Mouse (Mus musculus) C2C12 (cell line): ENCODE measurements around the gene Il4. TPM values are rescaled to one million over a fixed set of nuclear protein-coding genes. Genes with fewer than 3 reads are reported as not detected.

Experiments used
- H3K27me3 ChIP-seq: one replicate; pipeline ENCODE4 v1.6.1; 2011; ENCODE audit not compliant: control insufficient read depth, insufficient read depth, insufficient read length
- H3K36me3 ChIP-seq: one replicate; pipeline ENCODE4 v1.6.1; 2011; ENCODE audit not compliant: control insufficient read depth, insufficient read depth
- H3K4me3 ChIP-seq: one replicate; pipeline ENCODE4 v1.5.1; 2011; ENCODE audit warnings: mild to moderate bottlenecking, control low read depth; ENCODE audit not compliant: poor library complexity, insufficient read depth, severe bottlenecking
- H3K79me2 ChIP-seq: one replicate; pipeline ENCODE4 v1.6.1; 2011; ENCODE audit not compliant: control insufficient read depth, insufficient read depth
- H3K79me3 ChIP-seq: one replicate; pipeline ENCODE4 v1.6.1; 2011; ENCODE audit warnings: low read depth, control low read depth
- H3ac ChIP-seq: one replicate; pipeline ENCODE3; 2011; ENCODE audit warnings: low read depth; ENCODE audit not compliant: control insufficient read depth, insufficient read length
- CEBPB ChIP-seq: IDR thresholded peaks from one replicate; pipeline ENCODE4 v1.6.1; 2011; ENCODE audit warnings: low read depth, mild to moderate bottlenecking, control low read depth, moderate library complexity
- CTCF ChIP-seq: IDR thresholded peaks from one replicate; pipeline ENCODE4 v1.5.1; 2011; ENCODE audit not compliant: control insufficient read depth, insufficient read depth, insufficient read length
- FOSL1 ChIP-seq: IDR thresholded peaks from one replicate; pipeline ENCODE4 v1.8.0; 2011; ENCODE audit warnings: mild to moderate bottlenecking, low read length; ENCODE audit not compliant: poor library complexity, insufficient read depth, severe bottlenecking
- MAX ChIP-seq: IDR thresholded peaks from one replicate; pipeline ENCODE4 v1.6.1; 2011; ENCODE audit warnings: mild to moderate bottlenecking, control low read depth
- MYOD1 ChIP-seq: IDR thresholded peaks from one replicate; pipeline ENCODE4 v1.6.1; 2011; ENCODE audit warnings: low read depth; ENCODE audit not compliant: control insufficient read depth, insufficient read length
- MYOG ChIP-seq: IDR thresholded peaks from one replicate; pipeline ENCODE4 v1.6.1; 2011; ENCODE audit not compliant: control insufficient read depth, insufficient read length; ENCODE audit errors: extremely low read depth
- USF1 ChIP-seq: IDR thresholded peaks from one replicate; pipeline ENCODE4 v1.6.1; 2011; ENCODE audit warnings: low read depth, mild to moderate bottlenecking, control low read depth, moderate library complexity
- polyA plus RNA-seq: library from polyadenylated mRNA; unstranded; fragments of >200 nt; fragmentation: generic; extraction: Trizol; gene quantifications from one replicate; pipeline ENCODE4 v1.2.1, GENCODE M21; 2012; ENCODE audit warnings: missing spikeins

Il4 gene
- polyA plus RNA-seq, 1 experiment = not detected

DNA sequence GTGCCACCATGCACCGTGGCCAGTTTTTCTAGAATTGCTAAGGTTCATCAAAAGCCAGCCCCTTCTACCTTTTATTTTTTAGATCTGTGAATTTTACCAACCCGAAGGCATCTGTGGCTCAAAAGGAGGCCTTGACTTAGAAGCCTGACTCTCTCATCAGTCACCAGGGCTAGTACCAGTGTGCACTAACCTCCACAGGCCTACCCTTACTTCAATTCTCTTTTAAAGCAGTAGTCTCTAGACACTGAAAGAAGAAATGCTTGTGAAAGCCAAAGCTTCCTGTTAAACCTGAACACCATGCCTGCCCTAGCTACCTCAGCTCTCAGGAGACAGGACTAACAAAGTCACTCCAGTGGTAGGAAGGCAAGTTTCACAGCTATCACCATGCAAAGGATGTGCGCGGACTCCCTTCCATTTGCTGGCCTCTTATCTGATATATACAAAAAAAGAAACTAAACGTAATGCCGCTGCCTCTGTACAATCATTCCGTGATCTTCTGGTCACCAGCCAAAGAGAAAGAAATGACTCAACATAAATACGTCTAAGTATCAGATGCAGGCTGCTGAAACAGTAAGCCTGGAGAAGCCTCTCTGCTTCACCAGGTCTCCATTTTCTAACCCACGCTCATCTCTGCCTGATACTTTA lies 38.2 kb upstream of the Il4 start:
- Histone ChIP-seq H3K27me3 (no peaks in the 10 kb centered on the region), H3K4me3 (no peak overlapping the region), H3K79me2 (no peaks in the 10 kb centered on the region), H3K79me3 (no peaks in the 10 kb centered on the region), H3ac (no peak overlapping the region), H3K36me3 (peaks cover 41% of the 10 kb centered on the region)
- TF ChIP-seq MYOD1 = no peak
- no peak for TF ChIP-seq USF1
- no peak for TF ChIP-seq FOSL1
- TF ChIP-seq CEBPB = no peak
- no peak for TF ChIP-seq CTCF
- no peak for TF ChIP-seq MYOG
- TF ChIP-seq MAX = no peak

DNA sequence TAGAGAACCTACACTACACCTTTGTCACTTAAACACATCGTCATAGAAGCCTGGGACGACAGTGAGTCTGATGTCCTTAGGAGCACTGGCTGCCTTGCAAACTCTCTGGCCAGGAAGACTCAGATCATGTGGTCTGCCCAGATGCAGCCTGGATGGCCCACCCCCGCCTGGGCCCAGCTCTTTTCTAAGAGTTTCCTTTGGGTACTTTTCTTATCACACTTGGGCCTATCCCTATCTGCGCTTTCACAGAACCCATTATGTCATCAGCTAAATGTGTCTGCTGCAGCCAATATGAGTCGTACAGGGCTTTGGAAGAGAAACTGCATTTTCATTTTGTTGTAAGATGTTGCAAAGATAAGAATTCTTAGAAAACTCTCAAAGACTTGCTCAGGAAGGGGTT lies 36.6 kb upstream of the Il4 start:
- H3K79me2 ChIP-seq = no peaks in the 10 kb centered on the region
- no peak for TF ChIP-seq MYOG
- no peak for TF ChIP-seq CEBPB
- TF ChIP-seq MAX = no peak
- no peak for TF ChIP-seq USF1
- no peak for TF ChIP-seq MYOD1
- no peak for TF ChIP-seq FOSL1
- H3K36me3 ChIP-seq = peaks cover 52% of the 10 kb centered on the region

DNA sequence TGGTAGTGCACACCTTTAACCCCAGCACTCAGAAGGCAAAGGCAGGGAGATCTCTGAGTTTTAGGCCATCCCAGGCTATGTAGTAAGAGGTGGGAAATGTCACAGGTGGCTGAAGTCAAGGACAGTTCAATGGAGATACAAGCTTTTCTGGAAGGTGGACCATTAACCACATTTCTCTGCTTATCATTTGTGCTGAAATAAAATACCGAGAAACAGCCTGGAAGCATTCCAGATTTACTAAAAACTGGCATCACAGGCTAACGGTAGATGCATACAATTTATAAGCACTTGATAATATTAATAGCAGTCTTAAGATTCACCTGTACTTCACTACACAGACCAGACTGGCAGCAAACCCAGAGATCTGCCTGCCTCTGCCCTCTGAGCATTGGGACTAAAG lies 34.0 kb upstream of the Il4 start:
- no peak overlapping the region for H3ac ChIP-seq
- no peak overlapping the region for H3K4me3 ChIP-seq
- TF ChIP-seq MYOD1 (no peak), CEBPB (no peak), MAX (no peak), CTCF (no peak), USF1 (no peak), FOSL1 (no peak), MYOG (no peak)
- H3K36me3 ChIP-seq = peaks cover 68% of the 10 kb centered on the region
- H3K79me3 ChIP-seq = no peaks in the 10 kb centered on the region
- H3K79me2 ChIP-seq = no peaks in the 10 kb centered on the region
- no peaks in the 10 kb centered on the region for H3K27me3 ChIP-seq

More for the DNA sequence above, 36.6 kb upstream of the Il4 start:
- Histone ChIP-seq H3K79me3 (no peaks in the 10 kb centered on the region), H3K4me3 (no peak overlapping the region), H3ac (no peak overlapping the region), H3K27me3 (no peaks in the 10 kb centered on the region)

GRCm38 (mm10) chr11:53651441-53651840 lies 33.0 kb upstream of the Il4 start:
- no peak overlapping the region for H3ac ChIP-seq
- H3K79me3 ChIP-seq = no peaks in the 10 kb centered on the region
- no peaks in the 10 kb centered on the region for H3K79me2 ChIP-seq
- H3K27me3 ChIP-seq = no peaks in the 10 kb centered on the region
- peaks cover 68% of the 10 kb centered on the region for H3K36me3 ChIP-seq
- no peak overlapping the region for H3K4me3 ChIP-seq
- TF ChIP-seq MAX (no peak), USF1 (no peak), MYOG (no peak), FOSL1 (no peak), CEBPB (no peak), MYOD1 (no peak), CTCF (no peak)

DNA sequence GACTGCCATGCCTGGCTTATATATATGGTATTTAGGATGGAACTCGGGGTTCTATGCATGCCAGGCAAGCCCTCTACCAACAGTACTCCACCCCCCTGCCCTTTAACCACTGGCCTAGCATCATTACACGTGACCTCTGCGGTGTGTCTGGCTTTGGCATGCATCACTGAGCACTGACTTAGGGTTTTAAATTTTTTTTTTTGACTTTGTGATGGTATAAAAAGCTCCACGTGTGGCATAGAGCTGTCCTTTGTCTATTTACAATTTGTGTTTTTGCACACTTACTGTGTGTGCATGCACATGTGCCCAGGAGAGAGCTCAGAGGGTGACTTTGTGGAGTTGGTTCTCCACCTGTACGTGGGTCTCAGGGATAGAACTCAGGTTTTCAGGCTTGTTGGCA lies 25.5 kb upstream of the Il4 start:
- Histone ChIP-seq H3K36me3 (peaks cover 6% of the 10 kb centered on the region), H3ac (no peak overlapping the region), H3K27me3 (peaks cover 6% of the 10 kb centered on the region), H3K4me3 (no peak overlapping the region), H3K79me3 (no peaks in the 10 kb centered on the region), H3K79me2 (no peaks in the 10 kb centered on the region)
- no peak for TF ChIP-seq CTCF
- no peak for TF ChIP-seq MAX
- TF ChIP-seq FOSL1 = no peak
- no peak for TF ChIP-seq USF1
- no peak for TF ChIP-seq CEBPB
- TF ChIP-seq MYOG = no peak
- no peak for TF ChIP-seq MYOD1

DNA sequence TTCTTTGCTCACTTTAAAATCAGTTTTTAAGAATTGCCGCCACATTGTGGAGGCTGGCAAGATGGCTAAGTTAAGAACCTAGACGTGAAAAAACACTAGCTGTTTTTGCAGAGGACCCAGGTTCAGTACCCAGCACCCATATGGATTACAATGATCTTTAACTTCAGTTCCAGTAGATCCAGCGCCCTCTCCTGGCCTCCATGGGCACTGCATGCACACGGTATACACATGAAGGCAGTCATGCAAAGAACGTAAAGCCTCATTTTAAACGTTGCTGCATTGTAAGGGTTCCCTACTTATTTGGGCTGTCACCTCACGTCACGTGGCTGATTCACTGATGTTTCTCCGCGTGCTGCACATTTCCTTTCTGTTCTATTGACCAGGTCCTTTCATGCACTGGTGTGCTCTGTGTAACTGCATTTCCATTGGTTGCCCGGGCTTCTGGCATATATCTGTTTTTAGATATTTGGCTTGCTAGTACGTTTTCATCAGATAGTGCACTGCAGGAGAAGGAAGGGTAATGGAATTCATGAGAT lies 24.3 kb upstream of the Il4 start:
- Histone ChIP-seq H3K4me3 (no peak overlapping the region), H3K27me3 (peaks cover 6% of the 10 kb centered on the region), H3ac (no peak overlapping the region), H3K36me3 (no peaks in the 10 kb centered on the region), H3K79me3 (no peaks in the 10 kb centered on the region), H3K79me2 (no peaks in the 10 kb centered on the region)
- TF ChIP-seq USF1 (no peak), MAX (no peak), CTCF (no peak), CEBPB (no peak), FOSL1 (no peak), MYOD1 (no peak), MYOG (no peak)
